Comparison of ENCODE assay signal across 7 mouse cellular contexts in the genomic region with DNA sequence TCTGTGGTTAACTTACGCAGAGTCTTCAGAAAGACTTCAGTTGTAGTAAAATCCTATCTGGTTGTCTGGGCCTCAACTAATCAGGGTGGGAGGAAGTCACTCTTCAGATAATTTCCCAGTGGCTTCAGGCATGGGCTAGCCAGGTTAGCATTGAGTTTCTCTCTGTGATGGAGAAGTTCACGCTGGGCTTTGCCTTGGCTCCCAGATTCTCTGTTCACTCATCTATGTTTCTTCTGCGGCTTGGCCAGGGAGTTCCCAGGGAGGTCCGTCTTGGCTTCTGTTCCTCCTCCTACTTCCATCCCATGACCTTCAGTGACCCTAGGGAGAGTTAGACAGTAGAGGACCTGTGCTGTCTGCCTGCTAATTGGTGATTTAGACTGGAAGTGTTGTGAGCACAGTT.
A peak's percentile ranks its signal among the peaks of the same experiment; 100 is the strongest.
DNase-seq lines count a peak whose midpoint lies in the region; ATAC-seq and TF ChIP-seq lines count a peak whose summit lies in the region.

No protein-coding gene starts in this region.

- TF ChIP-seq CTCF in ES-Bruce4 (IDR thresholded peaks at IDR 0.05; ENCODE audit: low read depth, low read length): no peak

- peaks cover 6% of the 10 kb centered on the region for H3K4me1 ChIP-seq in ES-Bruce4 (ENCODE audit: control insufficient read depth, insufficient read depth, low read length)
- no peaks in the 10 kb centered on the region for H3K4me1 ChIP-seq in hindbrain, embryonic 11.5 days (replicated peaks; ENCODE audit: control insufficient read depth, insufficient read depth, low read length)
- H3K4me1 ChIP-seq in liver, embryonic 16.5 days (ENCODE audit: control insufficient read depth, low read depth, low read length): peaks cover 44% of the 10 kb centered on the region

- no peaks in the 10 kb centered on the region for H3K27me3 ChIP-seq in ES-Bruce4 (ENCODE audit: control insufficient read depth, insufficient read depth, low read length, poor library complexity, severe bottlenecking)
- H3K27me3 ChIP-seq in hindbrain, embryonic 11.5 days (ENCODE audit: control insufficient read depth, insufficient read depth, low read length): no peaks in the 10 kb centered on the region
- H3K27me3 ChIP-seq in liver, embryonic 16.5 days (ENCODE audit: control insufficient read depth, insufficient read depth, low read depth, low read length): no peaks in the 10 kb centered on the region

- no peaks in the 10 kb centered on the region for H3K36me3 ChIP-seq in ES-Bruce4 (ENCODE audit: control insufficient read depth, insufficient read depth, low read length, poor library complexity, severe bottlenecking)
- no peaks in the 10 kb centered on the region for H3K36me3 ChIP-seq in hindbrain, embryonic 11.5 days (ENCODE audit: control insufficient read depth, insufficient read depth, low read length)
- peaks cover 2% of the 10 kb centered on the region; the same call in 1 of the 2 replicates for H3K36me3 ChIP-seq in liver, embryonic 16.5 days (ENCODE audit: control insufficient read depth, insufficient read depth)

- no peak overlapping the region for H3K4me2 ChIP-seq in hindbrain, embryonic 11.5 days (replicated peaks; ENCODE audit: low read depth, low read length)
- peak overlapping the region; percentile 48 for H3K4me2 ChIP-seq in liver, embryonic 16.5 days (ENCODE audit: low read depth, low read length)

- peak; percentile 78 for DNase-seq in ZHBTc4 (ENCODE audit: low read depth, low spot score)
- peak; percentile 16 for DNase-seq in hindbrain, embryonic 11.5 days (ENCODE audit: low spot score)
- no peak for DNase-seq in spleen, postnatal 4 days (ENCODE audit: low spot score in 2 of 2)
- DNase-seq in layer of hippocampus, postnatal 25 days (ENCODE audit: extremely low spot score in 1 of 2, low spot score in 1 of 2): no peak
- DNase-seq in spleen, postnatal 14 days (ENCODE audit: low spot score in 2 of 2): no peak

- no peaks in the 10 kb centered on the region for H3K9me3 ChIP-seq in ES-Bruce4 (replicated peaks; ENCODE audit: control insufficient read depth, insufficient read depth, low read length, poor library complexity, severe bottlenecking)
- no peaks in the 10 kb centered on the region for H3K9me3 ChIP-seq in hindbrain, embryonic 11.5 days (ENCODE audit: control insufficient read depth, low read length)
- H3K9me3 ChIP-seq in liver, embryonic 16.5 days (replicated peaks; ENCODE audit: control insufficient read depth, low read length): no peaks in the 10 kb centered on the region

- WGBS in hindbrain, embryonic 11.5 days: 68% methylated on average over 3 of the region's 4 CpGs
- 36% methylated on average over 4 of the region's 4 CpGs for WGBS in liver, embryonic 16.5 days (ENCODE audit: insufficient replicate concordance)

- H3K27ac ChIP-seq in ES-Bruce4 (ENCODE audit: insufficient read depth, low read length): peak overlapping the region; percentile 77
- peak overlapping the region; percentile 51; the same call in 1 of the 2 replicates for H3K27ac ChIP-seq in hindbrain, embryonic 11.5 days (ENCODE audit: low read depth, low read length)
- peak overlapping the region; percentile 20; the same call in 1 of the 2 replicates for H3K27ac ChIP-seq in liver, embryonic 16.5 days (ENCODE audit: low read length)

- H3K4me3 ChIP-seq in ES-Bruce4 (ENCODE audit: low read depth, low read length): peak overlapping the region; percentile 37; the same call in 1 of the 2 replicates
- no peak overlapping the region for H3K4me3 ChIP-seq in hindbrain, embryonic 11.5 days (ENCODE audit: low read depth, low read length)
- peak overlapping the region; percentile 23 for H3K4me3 ChIP-seq in liver, embryonic 16.5 days (ENCODE audit: low read depth, low read length)

- 0 out of 2 replicates have a peak, but pooled peaks have one; percentile 17 for TF ChIP-seq EP300 in ES-Bruce4 (IDR thresholded peaks at IDR 0.05; ENCODE audit: insufficient read depth, low read depth, low read length)

- peak; percentile 8; the same call in 1 of the 2 replicates for ATAC-seq in hindbrain, embryonic 11.5 days (ENCODE audit: low FRiP score)
- ATAC-seq in liver, embryonic 16.5 days (ENCODE audit: low read depth): peak; percentile 50

- TF ChIP-seq POLR2A in ES-Bruce4 (IDR thresholded peaks at IDR 0.05; ENCODE audit: insufficient read depth, low read length): no peak

- 0 out of 2 replicates have a peak overlapping the region, but pooled peaks have one; percentile 39 for H3K9ac ChIP-seq in ES-Bruce4 (ENCODE audit: low read depth, poor library complexity, severe bottlenecking)
- no peak overlapping the region for H3K9ac ChIP-seq in hindbrain, embryonic 11.5 days (ENCODE audit: low read depth, low read length)
- peak overlapping the region; percentile 29 for H3K9ac ChIP-seq in liver, embryonic 16.5 days (ENCODE audit: low read depth, low read length)

Comparison
In these comparisons a context has a peak if more than half of its experiments do, and no peak if none do; other contexts are left out.
1. H3K27ac ChIP-seq: peak in every context shown above with its lines; median percentile 77 in ES-Bruce4; 51 in hindbrain, embryonic 11.5 days; 20 in liver, embryonic 16.5 days.
2. DNase-seq: peak in ZHBTc4 (single experiment) and hindbrain, embryonic 11.5 days (single experiment); none in spleen, postnatal 4 days (0 of 2), layer of hippocampus, postnatal 25 days (0 of 2) and spleen, postnatal 14 days (0 of 2).